Mouse (Mus musculus) fat pad, adult 2 months (tissue): ENCODE results near the gene Isoc2b.
A peak's percentile ranks its signal among the peaks of the same experiment; 100 is the strongest.
"Not testable (repeated sequence)": the region's sequence is repeated elsewhere in the genome, so short reads cannot be mapped to it uniquely, and the experiment has no call there.

Source experiments
- DNase-seq: peaks from one replicate; pipeline ENCODE4 v3.0.0-alpha.2; 2011; ENCODE audit warnings: low read depth, low spot score; ENCODE audit errors: extremely low read depth

Isoc2b gene

DNA sequence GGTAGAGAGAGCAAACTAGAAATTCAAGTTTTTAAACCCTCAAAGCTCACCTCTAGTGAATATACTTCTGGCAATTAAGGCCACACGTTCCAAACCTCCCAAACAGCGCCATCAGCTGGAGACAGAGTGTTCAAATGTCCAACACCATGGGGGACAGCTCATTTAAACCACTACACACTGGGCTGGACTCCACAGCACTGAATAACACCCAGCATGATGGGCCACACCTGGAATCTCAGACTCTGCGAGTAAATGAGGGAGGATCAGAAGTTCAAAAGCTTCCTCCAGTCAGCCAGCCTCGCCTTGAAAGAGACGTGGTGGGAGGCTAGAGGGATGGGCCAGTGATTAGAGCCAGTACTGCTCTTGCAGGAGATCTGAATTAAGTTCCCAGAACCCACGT lies at the start of gene Isoc2b:
Isoc2b (minus strand) TSS at position 126 of the 400 bp plus-strand sequence.
- DNase-seq: no peak

DNA sequence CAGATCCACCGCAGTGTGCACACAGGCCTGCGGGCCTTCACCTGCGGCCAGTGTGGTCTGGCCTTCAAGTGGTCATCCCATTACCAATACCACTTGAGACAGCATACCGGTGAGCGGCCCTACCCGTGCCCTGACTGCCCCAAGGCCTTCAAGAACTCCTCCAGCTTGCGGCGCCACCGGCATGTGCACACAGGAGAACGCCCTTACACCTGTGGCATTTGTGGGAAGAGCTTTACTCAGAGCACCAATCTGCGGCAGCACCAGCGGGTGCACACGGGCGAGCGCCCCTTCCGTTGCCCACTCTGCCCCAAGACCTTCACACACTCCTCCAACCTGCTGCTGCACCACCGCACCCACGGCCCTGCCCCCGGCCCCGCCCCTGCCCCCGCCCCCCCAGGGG lies 49.0 kb upstream of the Isoc2b start:
- no peak for DNase-seq

DNA sequence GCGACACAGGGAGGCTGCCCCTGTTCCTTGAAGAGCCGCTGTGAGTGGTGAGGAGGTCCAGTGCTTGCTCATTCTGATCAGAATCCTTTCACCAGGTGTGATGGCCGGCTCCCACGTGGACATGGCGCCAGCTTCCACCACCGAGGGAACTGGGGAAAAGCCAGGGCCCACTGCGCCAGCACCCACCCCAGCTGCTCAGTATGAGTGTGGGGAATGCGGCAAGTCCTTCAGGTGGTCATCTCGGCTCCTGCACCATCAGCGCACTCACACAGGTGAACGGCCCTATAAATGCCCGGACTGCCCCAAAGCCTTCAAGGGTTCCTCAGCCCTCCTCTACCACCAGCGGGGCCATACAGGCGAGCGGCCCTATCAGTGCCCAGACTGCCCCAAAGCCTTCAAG lies 48.6 kb upstream of the Isoc2b start:
- no peak for DNase-seq

DNA sequence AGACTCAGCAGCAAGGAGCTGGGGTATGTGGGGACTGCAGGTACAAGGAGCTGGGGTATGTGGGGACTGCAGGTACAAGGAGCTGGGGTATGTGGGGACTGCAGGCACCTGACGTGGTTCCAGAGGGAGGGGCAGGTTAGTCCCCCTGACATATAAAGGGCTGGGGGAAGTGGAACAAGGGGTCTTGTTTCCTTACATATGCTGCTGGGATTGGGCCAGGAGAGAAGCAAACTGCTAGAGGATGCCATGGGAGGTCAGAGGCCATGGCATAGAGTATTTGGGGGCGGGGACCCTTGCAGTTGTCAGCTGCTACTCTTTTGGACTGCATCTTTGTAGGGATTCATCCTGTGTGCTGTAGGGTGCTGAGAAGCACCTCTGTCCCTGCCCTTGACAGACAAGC lies 47.4 kb upstream of the Isoc2b start:
- no peak for DNase-seq

DNA sequence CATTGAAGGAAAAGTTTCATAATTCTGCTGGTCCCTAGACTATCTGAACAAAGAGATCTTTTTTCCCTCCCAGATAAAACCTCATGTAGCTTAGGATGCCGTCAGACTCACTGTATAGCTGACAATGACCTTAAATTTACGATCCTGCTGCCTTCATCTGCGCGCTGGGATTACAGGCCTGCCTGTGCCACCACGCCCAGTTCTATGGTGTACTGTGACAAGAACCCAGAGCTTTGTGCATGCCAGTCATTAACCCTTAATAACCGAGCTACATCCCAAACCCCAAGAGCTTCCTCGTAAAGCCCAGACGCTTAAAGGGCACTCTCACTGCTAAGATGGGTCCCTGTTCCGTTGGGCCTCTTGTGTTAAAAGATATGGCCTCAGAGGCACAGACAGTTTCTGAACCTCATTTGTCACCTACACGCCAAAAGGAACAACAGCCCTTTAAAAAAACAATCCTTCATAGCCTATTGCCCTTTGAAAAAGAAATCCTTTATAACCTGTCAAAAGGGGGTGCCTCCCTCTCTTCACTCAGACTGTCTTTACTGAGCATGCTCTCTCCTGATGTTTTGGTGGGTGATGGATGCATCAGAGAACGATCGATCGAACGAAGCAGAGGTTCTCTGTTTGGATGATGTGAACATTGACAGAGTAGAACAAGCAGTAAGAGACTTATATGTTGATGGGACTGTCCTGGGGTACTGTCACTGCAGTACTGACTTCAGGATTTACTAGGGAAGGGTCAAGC lies 45.8 kb upstream of the Isoc2b start:
- DNase-seq: no peak

DNA sequence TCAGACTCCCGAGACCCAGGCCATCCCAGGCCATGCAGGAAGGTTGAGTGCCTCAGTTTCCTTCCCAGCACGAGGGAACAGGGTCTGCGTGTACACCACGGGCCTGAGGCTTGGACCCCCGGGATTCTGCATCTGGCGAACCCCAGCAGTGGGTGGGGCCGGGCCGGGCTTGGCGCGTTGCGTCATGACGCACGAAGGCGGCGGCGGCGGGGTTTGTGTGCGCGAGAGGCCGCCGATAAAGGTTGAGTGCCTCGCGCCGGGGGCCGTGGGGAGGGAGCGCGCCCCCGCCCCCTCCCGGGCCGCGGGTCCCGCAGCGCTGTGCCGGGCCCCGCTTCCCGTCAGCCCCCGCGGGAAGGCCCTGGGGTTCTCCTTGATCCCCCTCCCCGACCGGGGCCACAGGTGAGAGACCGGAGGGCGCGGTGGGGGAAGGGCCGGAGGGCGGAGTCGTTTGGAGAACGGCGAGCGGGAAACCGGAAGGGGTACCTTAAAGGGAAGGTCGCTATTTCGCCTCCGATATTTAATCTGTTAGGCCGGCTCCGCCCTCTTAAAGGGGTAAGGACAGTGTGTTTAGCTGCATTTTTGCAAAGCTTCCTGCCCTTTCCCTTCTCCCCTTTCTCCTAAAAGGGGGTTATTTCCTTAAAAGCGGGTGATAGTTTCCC lies 45.1 kb upstream of the Isoc2b start, which contains the start of gene Zfp628:
Zfp628 (plus strand) TSS at position 211 of the 659 bp plus-strand sequence.
- DNase-seq: peak; percentile 37

DNA sequence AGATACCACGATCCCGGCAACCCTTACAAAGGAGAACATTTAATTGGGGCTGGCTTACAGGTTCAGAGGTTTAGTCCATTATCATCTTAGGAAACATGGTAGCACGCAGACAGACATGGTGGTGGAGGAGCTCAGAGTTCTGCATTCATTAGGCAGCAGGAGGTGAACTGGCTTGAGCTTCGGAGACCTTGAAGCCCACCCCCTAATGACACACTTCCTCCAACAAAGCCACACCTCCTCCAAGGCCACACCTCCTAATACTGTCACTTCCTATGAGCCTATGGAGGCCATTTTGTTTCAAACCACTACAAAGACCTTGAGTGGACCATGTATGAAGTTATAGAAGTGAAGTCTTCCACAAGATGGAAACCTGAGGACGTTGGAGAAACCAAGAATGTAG lies 42.2 kb upstream of the Isoc2b start:
- DNase-seq: no peak

DNA sequence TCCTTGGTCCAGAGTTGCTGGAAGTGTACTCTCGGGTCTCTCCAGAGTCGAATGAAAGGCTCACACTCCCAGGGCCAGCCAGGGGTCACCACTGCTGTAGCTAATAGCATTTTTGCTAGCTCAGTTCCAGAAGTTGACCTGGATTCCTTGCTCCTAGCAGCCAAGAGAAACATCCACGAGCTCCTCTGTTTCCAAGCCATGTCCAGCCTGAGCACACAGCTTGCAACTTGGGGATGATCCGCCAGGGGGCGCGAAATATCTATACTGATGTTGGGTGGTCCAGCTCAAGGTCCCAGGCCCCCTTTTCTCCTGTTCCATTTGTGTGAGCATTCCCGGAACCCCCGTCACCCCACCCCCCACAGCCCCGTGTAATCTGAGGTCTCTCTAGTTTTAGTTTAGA lies 41.5 kb upstream of the Isoc2b start:
- DNase-seq: no peak

DNA sequence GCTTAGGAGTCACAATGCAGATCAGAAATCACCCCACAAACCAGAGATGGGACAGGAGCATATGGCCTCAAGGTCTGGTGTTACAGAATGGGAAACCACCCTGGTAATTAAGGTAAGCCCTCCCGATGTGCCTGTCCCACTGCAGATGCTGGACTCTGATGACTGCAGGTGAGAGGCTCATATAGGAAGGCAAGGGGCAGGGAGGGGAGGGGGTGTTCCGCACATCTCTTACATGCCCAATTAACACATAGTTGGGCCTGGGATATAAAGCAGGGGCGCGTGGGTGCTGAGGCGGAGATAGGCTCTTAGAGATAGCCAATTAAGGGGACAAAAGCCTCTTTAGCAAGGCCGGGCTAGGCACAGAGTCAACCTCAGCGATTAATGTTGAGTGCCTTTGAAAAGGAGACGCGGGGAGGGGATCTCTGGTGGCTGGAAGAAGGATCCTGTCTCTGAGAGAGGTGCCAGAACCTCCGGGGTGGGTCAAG lies 36.5 kb upstream of the Isoc2b start, which contains the start of gene Gm36210:
Gm36210 (minus strand) TSS at position 51 of the 485 bp plus-strand sequence.
- no peak for DNase-seq

DNA sequence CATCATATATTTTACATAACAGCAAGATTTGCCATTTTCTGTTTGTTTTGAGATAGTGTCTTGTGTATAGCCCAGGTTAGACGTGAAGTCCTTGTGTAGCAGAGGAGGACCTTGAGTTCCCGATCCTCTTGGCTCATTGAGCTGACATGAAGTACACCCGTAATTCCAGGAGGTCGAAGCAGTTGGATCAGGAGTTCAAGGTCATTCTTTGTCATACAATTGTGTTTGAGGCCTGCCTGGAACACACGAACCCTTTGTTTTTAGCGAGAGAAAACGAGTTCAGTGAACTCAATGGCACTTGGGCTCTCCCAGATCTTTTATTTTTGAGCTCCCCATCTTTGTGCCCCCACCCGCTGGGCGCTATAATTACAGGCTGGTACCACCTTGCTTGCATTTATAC lies 32.3 kb upstream of the Isoc2b start:
- no peak for DNase-seq

DNA sequence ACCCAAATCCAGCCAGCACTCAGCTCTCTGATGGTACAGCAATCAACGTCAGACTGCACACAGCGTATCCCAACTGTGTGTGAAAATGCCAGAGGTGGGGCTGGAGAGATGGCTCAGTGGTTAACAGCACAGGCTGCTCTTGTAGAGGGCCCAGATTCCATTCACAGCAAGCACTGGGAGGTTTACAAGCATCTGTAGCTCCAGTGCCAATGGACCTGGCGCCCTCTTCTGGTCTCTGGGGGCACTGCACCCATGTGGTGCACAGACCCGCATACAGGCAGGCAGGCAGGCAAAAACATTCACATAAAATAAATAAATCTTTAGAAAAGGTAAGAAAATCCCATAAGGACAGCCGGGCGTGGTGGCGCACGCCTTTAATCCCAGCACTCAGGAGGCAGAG lies 31.1 kb upstream of the Isoc2b start:
- DNase-seq: no peak

DNA sequence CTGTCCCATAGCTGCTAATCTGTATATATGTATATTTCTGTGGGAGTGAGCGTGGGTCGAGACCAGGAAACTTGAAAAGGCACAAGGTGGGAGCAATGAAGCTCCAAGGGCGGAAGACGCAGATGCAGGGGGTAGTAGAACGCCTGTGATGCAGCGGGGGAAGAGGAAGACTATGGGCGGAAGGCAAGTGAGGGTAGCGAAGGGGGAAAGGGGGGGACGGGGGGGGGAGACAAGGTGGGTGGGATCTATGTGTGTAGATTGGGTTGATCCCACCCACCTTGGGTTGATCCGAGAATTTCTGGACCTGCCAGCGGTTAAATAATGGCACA lies 30.4 kb upstream of the Isoc2b start:
- DNase-seq: no peak

DNA sequence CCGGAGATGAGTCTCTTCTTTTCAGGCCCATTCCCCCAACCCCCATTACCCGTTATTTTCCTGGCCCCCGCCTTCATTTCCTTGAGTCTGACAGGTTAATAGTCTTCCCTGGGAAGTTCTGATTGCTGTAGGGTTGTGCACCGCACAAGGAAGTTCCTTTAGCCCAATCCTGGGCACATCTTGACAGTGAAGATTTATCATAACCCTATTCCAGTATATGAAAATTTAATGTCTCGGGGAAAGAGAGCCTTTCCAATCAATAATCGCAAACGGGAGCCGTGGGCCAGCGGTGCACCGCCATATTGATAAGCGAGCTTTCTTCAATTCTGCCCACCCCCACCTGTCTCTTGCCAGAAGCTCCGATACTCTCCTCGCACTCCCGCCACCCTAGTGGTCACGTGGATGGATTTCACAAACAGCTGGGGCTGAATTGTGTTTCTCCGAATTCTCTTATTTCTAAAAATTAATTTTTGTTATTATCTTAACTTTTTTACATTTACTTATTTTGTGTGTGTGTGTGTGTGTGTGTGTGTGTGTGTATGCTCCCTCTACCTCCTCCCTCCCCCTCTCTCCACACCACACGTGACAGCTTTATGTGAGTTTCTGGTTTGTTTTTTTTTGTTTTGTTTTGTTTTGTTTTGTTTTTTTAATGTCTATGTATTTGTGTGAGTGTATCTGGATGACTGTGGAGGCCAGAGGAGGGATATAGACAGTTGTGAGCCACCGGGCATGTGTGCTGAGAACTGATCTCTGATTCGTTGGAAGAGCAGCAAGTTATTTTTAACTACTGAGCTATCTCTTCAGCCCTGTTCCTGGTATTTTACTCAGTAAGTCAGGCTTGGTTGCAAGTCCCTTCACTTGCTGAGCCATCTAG lies 29.8 kb upstream of the Isoc2b start:
- DNase-seq: no peak

DNA sequence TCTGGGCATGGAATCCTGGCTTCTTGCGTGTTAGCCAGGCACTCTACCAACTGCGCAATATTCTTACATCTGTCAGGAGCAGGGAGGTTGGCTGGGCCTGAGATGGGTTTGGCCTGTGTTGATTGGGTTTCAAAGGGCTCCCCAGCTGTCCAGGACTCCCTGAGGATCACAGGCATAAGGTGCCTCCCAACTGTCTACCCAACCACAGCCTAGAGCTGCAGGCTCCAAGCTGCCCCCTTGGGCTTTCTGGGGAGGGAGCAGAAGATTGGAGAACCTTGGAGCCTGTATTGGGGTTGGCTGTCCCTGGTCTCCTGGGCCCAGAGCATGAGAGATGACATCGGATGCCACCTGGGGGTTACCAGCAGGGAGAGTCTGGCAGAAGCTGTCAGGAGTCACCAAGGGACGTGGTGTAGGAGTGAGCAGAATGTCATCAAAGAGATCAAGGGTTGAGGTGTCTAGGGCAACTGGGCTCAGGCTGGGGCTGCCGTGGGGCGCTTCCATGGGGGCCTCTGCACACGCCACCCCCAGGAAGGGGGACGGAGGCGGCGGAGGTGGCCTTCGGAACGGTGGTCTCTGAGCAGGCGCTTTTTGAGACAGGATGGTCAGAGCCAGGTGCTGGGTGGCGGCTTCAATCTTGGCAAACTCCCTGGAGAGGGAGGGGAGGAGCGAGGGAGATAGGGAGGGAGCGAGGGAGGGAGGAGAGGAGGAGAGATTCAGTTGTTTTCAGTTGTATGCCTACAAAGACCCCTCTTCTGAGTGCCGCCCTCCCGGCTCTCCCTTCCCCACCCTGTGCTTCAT lies 29.0 kb upstream of the Isoc2b start:
- DNase-seq: no peak

DNA sequence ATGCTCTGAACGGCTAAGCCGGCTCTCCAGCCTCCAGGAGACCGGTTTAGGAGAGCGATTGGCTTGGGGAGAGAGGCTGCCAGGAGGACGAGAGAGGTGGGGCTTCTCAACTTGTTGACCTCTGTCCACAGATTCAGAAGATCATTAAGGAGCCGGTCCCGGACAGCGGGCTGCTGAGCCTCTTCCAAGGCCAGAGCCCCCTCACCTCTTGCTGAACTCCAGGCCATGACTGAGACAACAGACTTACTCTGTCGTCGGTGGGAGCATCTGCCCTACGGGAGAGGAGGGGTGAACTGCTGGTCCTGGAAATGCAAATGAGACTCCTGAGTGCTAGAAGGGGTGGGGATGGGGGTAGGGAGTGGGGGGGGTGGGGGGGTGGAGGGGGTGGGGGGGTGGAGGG lies 25.1 kb upstream of the Isoc2b start:
- no peak for DNase-seq

DNA sequence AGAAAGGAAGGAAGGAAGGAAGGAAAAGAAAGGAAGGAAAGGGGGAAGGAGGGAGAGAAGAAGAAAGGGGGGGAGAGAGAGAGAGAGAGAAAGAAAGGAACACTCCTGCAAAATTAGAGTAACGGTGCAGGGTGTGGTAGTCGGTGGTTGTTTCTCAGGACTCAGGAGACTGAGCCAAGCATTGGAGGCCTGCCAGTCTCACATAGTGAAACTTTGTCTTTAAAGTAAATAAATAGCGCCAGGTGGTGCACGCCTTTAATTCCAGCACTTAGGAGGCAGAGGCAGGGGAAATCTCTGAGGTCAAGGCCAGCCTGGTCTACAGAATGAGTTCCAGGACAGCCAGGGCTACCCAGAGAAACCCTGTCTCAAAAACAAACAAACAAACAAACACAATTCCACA lies 16.6 kb upstream of the Isoc2b start:
- DNase-seq: no peak

DNA sequence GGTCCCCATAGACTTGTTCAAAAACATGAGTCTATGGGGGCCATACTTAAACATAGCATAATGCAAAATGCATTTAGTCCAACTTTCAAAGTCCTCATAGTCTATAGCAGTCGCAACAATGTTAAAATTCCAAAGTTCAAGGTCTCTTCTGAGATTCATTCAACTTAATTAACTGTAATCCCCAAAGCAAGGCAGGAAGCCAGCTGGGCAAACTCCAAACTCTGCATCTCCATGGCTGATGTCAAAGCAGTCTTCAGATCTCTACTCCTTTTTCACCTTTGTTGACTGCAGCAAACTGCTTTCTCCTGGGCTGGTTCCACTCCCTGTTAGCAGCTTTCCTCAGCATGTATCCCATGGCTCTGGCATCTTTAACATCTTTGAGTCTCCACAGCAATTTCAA lies 9.0 kb upstream of the Isoc2b start:
- DNase-seq: not testable (repeated sequence)

DNA sequence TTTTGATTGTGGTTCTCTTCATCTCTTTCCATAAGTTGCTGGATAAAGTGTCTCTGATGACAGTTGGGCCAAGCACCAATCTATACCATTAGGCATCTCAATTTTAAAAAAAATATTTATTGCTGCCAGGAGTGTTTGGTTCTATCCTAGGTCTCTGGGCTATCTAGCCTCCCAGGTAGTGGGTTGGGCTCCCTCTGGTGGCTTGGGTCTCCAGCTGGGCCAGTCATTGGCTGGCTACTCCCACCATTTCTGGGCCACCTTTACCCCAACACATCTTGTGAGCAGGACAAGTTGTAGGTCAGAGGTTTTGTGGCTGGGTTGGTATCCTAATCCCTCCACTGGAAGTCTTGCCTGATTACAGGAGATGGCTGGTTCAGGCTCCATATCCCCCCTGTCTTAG lies 8.1 kb upstream of the Isoc2b start:
- DNase-seq: no peak

DNA sequence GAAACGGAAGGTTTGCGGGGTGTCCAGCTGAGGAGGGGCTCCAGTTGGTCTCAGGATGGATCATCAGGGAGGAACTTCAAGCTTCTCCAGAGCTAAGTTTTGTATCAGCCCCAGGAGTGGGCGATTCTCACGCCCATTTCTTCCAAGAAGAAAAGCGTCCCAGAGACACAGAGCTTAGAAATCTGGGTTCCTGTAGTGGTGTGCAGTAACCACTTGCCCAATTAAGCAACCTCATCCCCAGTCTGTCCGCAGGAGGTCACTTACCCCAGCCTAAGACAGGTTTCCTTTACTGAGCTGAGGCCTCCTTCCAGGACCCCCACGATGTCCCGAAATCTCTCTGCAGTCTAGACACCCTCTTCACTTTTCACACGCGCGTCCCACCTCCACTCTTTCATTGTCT lies 7.2 kb upstream of the Isoc2b start:
- DNase-seq: no peak

DNA sequence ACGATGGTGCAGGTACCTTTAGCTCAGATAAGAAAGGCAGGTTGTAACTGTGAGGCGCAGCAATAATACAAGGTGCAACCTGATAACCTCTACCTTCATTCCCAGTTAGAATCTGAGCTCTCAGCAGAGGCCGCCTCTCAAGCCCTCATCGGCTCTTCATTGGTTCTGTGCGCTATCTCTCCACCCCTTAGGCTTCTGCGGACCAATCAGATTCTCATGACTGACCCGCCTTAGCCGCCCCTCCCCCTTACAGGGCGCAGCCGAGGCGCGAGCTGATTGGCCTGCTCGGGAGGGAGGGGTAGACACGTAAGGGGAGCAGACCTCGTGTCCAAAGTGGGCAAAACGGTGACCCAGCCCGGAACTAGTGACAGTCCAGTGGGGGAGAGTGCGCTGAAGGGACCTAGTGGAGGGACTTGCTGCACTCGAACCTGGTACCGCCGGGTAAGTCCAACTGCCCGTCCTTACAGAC lies 6.7 kb upstream of the Isoc2b start, which contains the start of gene Isoc2a:
Isoc2a (plus strand) TSS at position 401 of the 469 bp plus-strand sequence.
- DNase-seq: peak; percentile 65
